Comparison of ENCODE assay signal across 21 mouse cellular contexts in genomic region chr17:78440771-78441170, GRCm38 (mm10).
"Had no signal": no experiment of that assay in that cellular context is flagged by ENCODE, and none has a peak within 500 bp of the region (broad histone marks: within the 10 kb centered on the region; RNA-seq: fewer than 3 reads in every experiment).

No protein-coding gene starts in this region.

- H3K4me1 ChIP-seq: heart, embryonic 13.5 days; heart, embryonic 15.5 days; hindbrain, embryonic 13.5 days; hindbrain, embryonic 15.5 days; limb, embryonic 13.5 days; limb, embryonic 15.5 days; liver, embryonic 12.5 days had no signal

- DNase-seq: gastrocnemius, postnatal 14 days; gastrocnemius, postnatal 36 days; heart, adult 18-20 months; heart, postnatal 14 days; heart, postnatal 36 days; kidney, adult 18-20 months; kidney, adult 8-10 months; kidney, postnatal 10 days; kidney, postnatal 25 days; kidney, postnatal 4 days; left cerebral cortex, postnatal 4 days had no signal

- H3K36me3 ChIP-seq: heart, embryonic 13.5 days; heart, embryonic 15.5 days; hindbrain, embryonic 13.5 days; hindbrain, embryonic 15.5 days; limb, embryonic 13.5 days; limb, embryonic 15.5 days; liver, embryonic 12.5 days had no signal

- H3K9ac ChIP-seq: heart, embryonic 13.5 days; heart, embryonic 15.5 days; hindbrain, embryonic 13.5 days; hindbrain, embryonic 15.5 days; limb, embryonic 13.5 days; limb, embryonic 15.5 days; liver, embryonic 12.5 days; liver, embryonic 14.5 days had no signal

- H3K27ac ChIP-seq: heart, embryonic 13.5 days; heart, embryonic 15.5 days; hindbrain, embryonic 13.5 days; hindbrain, embryonic 15.5 days; hindbrain, postnatal 0 days; layer of hippocampus, adult 2 months; limb, embryonic 13.5 days; limb, embryonic 15.5 days; liver, embryonic 12.5 days; liver, embryonic 14.5 days had no signal

- H3K4me3 ChIP-seq: heart, embryonic 13.5 days; heart, embryonic 15.5 days; hindbrain, embryonic 13.5 days; hindbrain, embryonic 15.5 days; layer of hippocampus, adult 2 months; limb, embryonic 13.5 days; limb, embryonic 15.5 days; liver, embryonic 12.5 days had no signal

- H3K27me3 ChIP-seq: heart, embryonic 13.5 days; heart, embryonic 15.5 days; hindbrain, embryonic 13.5 days; hindbrain, embryonic 15.5 days; limb, embryonic 13.5 days; limb, embryonic 15.5 days; liver, embryonic 12.5 days had no signal

- H3K9me3 ChIP-seq: heart, embryonic 13.5 days; heart, embryonic 15.5 days; hindbrain, embryonic 13.5 days; hindbrain, embryonic 15.5 days; limb, embryonic 13.5 days; limb, embryonic 15.5 days; liver, embryonic 12.5 days had no signal
